Mouse (Mus musculus) splenic B cell, adult 2 months (primary cell): ENCODE results near the gene Ube2b.
A peak's percentile ranks its signal among the peaks of the same experiment; 100 is the strongest.

Source experiments
- DNase-seq: peaks from one replicate; pipeline ENCODE4 v3.0.0-alpha.2; 2011; ENCODE audit warnings: low read depth, low spot score
- H3K27me3 ChIP-seq: 2 replicates; pipeline ENCODE4 v1.6.1; 2012; ENCODE audit warnings: mild to moderate bottlenecking, low read length, moderate library complexity, mixed read lengths; ENCODE audit not compliant: control insufficient read depth, poor library complexity, insufficient read depth, severe bottlenecking
- H3K36me3 ChIP-seq: 2 replicates; pipeline ENCODE4 v1.6.1; 2012; ENCODE audit warnings: mild to moderate bottlenecking, low read length, moderate library complexity, mixed read lengths; ENCODE audit not compliant: control insufficient read depth, poor library complexity, insufficient read depth, severe bottlenecking

Ube2b gene

DNA sequence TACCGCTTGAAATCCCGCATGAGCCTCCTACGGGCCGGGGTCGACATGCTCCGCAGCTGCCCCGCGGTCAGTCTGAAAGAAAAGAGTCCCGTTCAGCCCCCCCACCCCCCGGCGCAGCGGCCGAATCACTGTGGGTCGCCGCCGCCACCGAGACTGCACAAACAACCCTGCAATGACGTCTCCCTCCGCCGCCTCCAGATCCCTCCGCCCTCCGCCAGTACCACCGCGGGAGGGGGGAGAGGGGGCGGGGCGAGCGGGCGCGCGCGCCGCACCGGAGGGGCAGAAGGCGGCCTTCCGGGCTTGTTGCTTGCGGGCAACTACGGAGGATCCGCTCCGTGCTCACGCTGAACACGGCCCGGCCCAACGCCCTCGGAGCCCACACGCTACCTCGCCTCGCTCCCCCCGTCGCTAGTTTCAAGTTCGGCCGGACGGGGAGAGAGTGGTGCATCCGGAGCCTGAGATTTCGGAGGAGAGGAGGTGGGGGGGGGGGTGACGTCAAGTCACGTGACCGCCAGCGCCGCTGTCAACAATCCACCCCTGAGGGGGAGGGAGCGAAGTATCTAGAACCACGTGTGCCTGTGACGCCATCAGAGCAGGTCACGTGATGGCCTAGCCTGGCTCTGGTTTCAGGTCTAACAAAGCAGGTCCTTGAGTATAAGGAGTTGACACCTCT lies at the start of gene Ube2b:
Gene Ube2b, minus strand, starts transcription at position 473 of the 673 bp plus-strand sequence.
- peak; percentile 99 for DNase-seq

DNA sequence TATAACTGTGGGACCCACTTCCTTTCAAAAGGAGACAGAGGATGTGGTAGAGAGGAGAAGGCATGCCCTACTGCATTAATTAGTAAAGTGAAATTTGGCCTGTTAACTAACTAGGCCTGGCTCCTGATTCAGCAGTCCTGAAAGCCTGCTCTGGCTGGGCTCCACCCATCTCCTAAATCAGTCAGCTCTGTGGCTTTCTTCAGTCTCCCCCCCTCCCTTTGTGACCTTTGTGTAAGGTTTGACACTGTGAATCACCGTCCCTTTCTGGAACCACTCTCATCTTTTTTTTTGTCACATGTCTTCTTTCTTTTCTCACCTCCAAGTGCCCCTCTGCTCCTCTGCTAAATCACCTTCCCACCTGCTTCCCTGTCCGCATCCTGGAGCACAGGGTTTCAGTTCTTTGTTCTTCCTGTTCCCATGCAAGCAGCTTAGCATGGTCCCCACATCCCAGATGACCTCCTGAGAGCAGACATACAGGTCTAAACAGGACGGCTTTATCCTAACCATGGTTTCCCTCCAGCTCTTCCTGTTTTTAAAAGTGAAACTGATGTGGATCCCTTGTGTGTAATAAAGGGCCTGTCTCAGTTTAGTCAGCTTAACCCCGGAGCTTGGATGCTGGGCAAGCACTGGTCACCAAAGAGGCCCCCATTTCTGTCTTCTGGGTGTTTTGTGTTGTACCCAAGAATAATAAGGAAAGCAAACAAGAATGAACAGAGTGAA lies 46.0 kb upstream of the Ube2b start:
- no peak for DNase-seq
- Histone ChIP-seq H3K27me3 (no peaks in the 10 kb centered on the region), H3K36me3 (no peaks in the 10 kb centered on the region)

More for the DNA sequence above, at the start of gene Ube2b:
- no peaks in the 10 kb centered on the region for H3K27me3 ChIP-seq
- peaks cover 3% of the 10 kb centered on the region; the same call in 1 of the 2 replicates for H3K36me3 ChIP-seq

DNA sequence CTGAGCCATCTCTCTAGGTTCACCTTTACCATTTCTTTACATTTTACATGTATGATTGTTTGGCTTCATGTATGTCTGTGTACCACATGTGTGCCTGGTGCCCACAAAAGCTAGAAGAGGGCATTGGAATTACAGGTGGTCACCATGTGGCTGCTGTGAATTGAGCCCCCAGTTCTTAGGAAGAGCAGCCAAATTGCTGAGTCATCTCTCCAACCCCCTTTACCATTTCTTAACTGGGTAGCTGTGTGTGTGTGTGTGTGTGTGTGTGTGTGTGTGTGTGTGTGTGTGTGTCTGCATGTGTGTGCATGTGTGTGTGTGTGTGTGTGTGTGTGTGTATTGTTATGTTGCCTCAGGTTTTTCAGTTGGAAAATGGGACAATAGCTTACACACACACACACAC lies 43.6 kb upstream of the Ube2b start:
- no peak for DNase-seq
- no peaks in the 10 kb centered on the region for H3K27me3 ChIP-seq
- H3K36me3 ChIP-seq, result no peaks in the 10 kb centered on the region

DNA sequence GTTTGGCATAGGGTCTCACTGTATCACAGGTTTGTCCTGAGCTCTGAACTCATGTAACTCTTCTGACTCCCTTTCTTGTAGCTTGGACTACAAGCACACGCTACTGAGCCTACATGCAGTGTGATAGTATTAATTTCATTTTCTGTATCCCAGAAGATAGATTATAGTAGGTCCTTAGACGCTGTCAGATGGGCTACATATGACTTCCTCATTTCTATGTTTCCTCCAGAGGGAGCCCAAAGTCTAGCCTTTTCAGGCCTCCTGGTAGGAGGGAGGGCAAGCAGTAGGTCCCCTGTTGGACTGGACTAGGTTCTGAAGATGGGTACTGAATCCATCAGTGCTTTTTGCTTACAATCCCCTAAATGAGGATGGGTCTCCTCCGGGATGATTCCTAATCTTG lies 42.7 kb upstream of the Ube2b start:
- peak; percentile 73 for DNase-seq
- Histone ChIP-seq H3K27me3 (no peaks in the 10 kb centered on the region), H3K36me3 (no peaks in the 10 kb centered on the region)

DNA sequence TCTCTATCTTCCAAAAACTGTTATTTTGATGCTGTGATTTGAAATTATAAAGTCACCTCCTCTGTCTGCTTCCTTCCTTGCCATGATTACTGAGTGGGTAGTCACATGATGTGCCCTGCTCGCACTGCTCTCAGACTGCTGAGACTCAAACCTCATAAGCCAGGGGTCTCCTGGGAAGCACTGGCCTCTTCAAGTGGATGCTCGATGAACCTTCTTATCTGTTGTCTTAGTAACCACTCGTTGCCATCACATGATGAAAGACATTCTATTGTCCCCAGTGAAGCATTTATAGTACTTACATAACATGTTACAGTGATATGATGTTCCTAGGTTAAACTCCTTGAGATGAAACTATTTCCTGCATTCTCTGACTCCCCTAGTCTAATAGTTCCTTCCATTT lies 37.1 kb upstream of the Ube2b start:
- no peak for DNase-seq
- Histone ChIP-seq H3K36me3 (no peaks in the 10 kb centered on the region), H3K27me3 (no peaks in the 10 kb centered on the region)

DNA sequence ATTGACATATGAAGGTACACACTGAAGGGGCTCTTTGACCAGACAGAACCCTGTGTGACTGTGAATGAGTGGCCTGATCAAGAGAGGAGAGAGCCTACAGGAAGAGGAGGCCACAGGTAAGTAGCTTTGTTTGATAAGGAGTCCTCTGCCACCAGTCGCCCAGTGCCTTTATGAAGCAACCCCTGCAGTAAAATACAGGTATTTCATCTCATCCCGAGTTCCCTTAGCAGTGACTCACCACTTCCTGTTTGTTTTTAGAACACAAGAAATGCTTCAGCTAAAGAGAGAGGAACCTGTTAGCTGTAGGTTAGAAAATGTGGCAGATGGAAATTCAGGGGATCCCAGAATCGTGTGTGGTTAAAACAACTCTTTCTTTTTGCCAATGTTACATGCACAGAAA lies 35.3 kb upstream of the Ube2b start:
- no peak for DNase-seq
- H3K27me3 ChIP-seq, result no peaks in the 10 kb centered on the region

DNA sequence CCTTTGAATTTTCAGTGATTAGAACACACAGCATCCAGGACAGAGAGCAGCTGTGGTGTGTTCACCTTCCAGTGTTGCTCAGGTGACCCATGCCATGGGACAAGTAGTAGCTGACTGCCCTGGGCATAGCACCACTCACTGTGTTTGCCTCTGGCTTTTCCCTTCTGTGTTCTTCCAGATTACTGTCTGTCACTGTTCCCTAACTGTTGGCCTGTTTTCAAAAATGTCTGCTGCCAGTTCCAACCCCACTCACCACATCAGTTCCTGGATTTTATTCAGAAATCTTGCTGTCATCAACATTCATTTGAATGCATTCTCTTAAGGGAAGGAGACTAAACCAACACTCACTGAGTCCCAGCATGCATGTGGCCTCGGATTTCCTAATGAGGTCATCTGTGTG lies 33.4 kb upstream of the Ube2b start:
- H3K36me3 ChIP-seq, result 0 out of 2 replicates have a peak, but pooled peaks cover 1% of the 10 kb centered on the region
- no peak for DNase-seq
- no peaks in the 10 kb centered on the region for H3K27me3 ChIP-seq

More for the DNA sequence above, 35.3 kb upstream of the Ube2b start:
- 0 out of 2 replicates have a peak, but pooled peaks cover 1% of the 10 kb centered on the region for H3K36me3 ChIP-seq

DNA sequence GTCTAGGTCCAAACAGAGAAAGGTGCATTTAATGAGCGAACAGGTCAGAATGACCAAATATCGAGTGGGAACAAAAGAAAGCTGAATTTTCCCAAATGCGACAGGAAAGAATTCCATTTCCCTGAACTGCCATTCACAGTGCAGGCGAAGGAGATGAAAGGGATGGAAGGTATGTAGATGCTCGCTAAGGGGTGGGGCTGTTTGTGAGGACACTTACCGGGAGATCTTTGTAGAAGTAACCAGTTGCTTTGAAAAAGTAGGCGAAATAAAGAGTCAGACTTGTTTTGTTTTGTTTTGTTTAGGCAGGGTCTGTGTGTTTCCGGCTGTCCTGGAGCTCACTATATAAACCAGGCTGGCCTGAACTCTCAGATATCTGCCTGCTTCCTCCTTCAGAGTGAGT lies 31.8 kb upstream of the Ube2b start:
- no peak for DNase-seq
- Histone ChIP-seq H3K27me3 (no peaks in the 10 kb centered on the region), H3K36me3 (0 out of 2 replicates have a peak, but pooled peaks cover 1% of the 10 kb centered on the region)

DNA sequence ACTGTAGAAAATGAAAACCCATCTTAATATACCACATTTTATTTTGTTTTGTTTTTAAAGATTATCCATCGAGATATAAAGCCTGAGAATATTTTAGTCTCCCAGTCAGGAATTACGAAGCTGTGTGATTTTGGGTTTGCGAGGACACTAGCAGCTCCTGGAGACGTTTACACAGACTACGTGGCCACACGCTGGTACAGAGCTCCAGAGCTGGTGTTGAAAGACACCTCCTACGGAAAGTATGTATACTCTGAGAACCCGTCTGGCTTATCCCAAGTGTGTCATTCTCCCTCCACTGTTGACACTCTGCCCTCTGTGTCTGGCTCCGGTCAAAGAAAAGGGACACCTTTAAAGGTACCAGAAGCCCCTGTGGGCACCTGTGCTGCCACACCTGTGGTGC lies 17.7 kb upstream of the Ube2b start:
- Histone ChIP-seq H3K36me3 (no peaks in the 10 kb centered on the region), H3K27me3 (no peaks in the 10 kb centered on the region)
- no peak for DNase-seq

DNA sequence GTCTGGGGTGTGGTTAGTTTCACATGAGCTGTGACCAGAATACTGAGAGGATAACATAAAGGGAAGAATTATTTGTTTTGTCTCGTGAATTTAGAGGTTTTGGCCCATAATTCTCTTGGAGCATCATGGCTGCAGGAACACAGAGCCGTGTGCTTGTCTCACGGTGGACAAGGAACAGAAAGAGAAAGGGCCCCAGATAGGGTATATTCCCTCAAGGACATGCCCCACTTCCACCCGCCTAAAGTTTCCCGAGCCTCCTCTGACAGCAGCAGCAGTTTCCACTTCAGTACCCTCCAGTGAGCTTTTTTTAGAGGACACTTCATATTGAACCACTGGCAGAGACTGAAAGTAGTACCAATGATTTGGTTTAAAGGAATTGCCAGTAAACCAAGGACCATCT lies 11.0 kb upstream of the Ube2b start:
- no peaks in the 10 kb centered on the region for H3K27me3 ChIP-seq
- DNase-seq, result no peak

DNA sequence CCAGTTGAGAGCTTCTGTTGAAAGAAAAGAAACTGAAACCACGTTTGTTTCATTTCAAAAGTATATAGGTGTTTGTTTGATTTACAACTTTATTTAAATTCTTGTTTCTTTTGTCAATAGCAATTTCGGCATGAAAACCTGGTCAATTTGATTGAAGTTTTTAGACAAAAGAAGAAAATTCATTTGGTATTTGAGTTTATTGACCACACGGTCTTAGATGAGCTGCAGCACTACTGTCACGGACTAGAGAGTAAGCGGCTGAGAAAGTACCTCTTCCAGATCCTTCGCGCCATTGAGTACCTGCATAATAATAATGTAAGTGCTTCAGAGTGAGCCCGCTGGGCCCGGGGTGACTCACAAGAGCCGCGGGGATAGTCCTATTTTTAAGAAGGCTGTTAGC lies 10.4 kb upstream of the Ube2b start:
- no peaks in the 10 kb centered on the region for H3K36me3 ChIP-seq
- no peak for DNase-seq

More for the DNA sequence above, 11.0 kb upstream of the Ube2b start:
- H3K36me3 ChIP-seq, result no peaks in the 10 kb centered on the region

DNA sequence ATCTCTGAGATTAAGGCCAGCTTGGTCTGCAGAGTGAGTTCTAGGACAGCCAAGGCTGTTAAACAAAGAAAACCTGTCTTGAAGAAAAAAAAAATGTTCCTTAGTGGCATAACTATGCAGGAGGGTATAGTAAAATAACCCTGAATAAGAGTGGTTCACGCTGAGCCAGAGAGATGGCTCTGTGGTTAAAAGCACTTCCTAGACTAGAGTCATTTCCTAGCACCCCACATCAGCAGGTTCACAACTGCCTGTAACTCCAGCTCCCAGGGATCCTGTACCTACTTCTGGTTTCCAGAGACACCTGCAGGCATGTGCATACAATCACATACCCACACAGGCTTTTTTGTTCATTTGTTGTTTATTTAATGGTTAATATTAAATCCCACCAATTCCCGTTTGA lies 5.0 kb upstream of the Ube2b start:
- H3K27me3 ChIP-seq, result no peaks in the 10 kb centered on the region
- H3K36me3 ChIP-seq, result no peaks in the 10 kb centered on the region
- DNase-seq, result no peak

More for the DNA sequence above, 10.4 kb upstream of the Ube2b start:
- H3K27me3 ChIP-seq, result no peaks in the 10 kb centered on the region

DNA sequence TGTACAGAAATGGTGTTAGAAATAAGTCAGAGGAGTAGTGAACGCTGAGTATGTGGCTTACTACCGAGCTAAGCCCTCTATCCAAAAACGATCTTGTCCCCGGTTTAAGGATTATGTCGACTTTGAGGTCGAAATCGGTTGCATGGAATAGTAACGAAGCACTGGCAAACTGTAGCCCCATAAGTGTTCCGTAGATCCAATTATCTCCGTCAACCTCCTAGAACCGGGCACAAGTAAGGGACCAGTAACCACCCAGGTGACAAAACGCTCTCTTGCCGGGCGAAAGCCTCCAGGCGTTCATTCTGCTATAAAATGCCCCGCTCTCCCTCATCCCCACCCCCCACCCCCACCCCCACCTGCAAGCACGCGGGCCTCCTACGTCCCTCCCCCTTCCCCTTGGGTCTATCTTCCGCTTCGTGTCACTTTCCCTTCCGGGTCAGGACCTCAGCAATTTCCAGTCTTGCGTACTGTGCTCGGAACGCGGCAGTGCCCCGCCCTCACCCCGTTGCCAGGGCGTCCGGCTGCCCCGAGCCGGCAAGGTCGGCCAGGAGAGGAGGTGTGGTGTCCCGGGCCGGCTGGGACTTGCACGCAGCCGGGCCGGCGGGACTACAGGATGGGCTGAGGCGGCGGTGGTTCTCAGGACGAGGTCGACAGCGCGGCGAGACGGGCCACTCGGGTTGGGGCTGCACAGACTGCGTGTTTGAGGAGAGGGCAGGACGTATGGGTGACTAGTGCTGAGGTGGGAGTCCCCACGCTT lies 3.4 kb upstream of the Ube2b start, which contains the start of gene Cdkl3:
Gene Cdkl3, plus strand, starts transcription at position 450 of the 757 bp plus-strand sequence.
- no peaks in the 10 kb centered on the region for H3K27me3 ChIP-seq
- peak; percentile 97 for DNase-seq
- H3K36me3 ChIP-seq, result no peaks in the 10 kb centered on the region

DNA sequence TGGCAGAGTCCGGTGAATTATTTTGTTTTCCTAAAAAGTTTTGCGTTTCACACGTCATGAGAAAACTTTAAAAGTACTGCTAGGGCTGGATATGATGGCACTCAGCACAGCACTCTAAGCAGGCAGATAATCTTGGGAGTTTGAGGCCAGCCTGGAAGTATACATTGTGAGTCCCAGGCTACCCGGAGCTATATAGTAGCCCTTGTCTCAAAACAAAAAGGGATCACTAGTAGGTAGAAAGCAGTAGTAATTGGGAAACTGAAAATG lies 2.9 kb upstream of the Ube2b start:
- Histone ChIP-seq H3K27me3 (no peaks in the 10 kb centered on the region), H3K36me3 (no peaks in the 10 kb centered on the region)
- DNase-seq, result no peak
